8 mouse cellular contexts compared by ENCODE assay signal in genomic region chr12:103389348-103389727, GRCm38 (mm10). TPM values are rescaled to one million over a fixed set of nuclear protein-coding genes. Genes with fewer than 3 reads are reported as not detected.
DNase-seq lines count a peak whose midpoint lies in the region; ATAC-seq lines count a peak whose summit lies in the region.

No protein-coding gene starts in this region.

- H3K4me3 ChIP-seq in kidney, embryonic 16.5 days (ENCODE audit: low read length): peak overlapping the region; percentile 72
- H3K4me3 ChIP-seq in brown adipose tissue, adult 24 weeks (ENCODE audit: insufficient read depth, low read depth, low read length): peak overlapping the region; percentile 84
- H3K4me3 ChIP-seq in hindbrain, embryonic 15.5 days: peak overlapping the region; percentile 73
- peak overlapping the region; percentile 66 for H3K4me3 ChIP-seq in midbrain, embryonic 15.5 days

- no peaks in the 10 kb centered on the region for H3K27me3 ChIP-seq in kidney, embryonic 16.5 days (ENCODE audit: insufficient read depth, low read length)
- no peaks in the 10 kb centered on the region for H3K27me3 ChIP-seq in hindbrain, embryonic 15.5 days
- H3K27me3 ChIP-seq in midbrain, embryonic 15.5 days (replicated peaks): no peaks in the 10 kb centered on the region

- H3K4me1 ChIP-seq in kidney, embryonic 16.5 days (ENCODE audit: insufficient read depth, low read length): peaks cover 5% of the 10 kb centered on the region
- H3K4me1 ChIP-seq in brown adipose tissue, adult 24 weeks (ENCODE audit: control insufficient read depth, insufficient read depth, insufficient read length, low read length): peaks cover 4% of the 10 kb centered on the region; the same call in 1 of the 2 replicates
- peaks cover 19% of the 10 kb centered on the region for H3K4me1 ChIP-seq in hindbrain, embryonic 15.5 days (replicated peaks)
- H3K4me1 ChIP-seq in midbrain, embryonic 15.5 days: peaks cover 12% of the 10 kb centered on the region

- H3K9ac ChIP-seq in kidney, embryonic 16.5 days (replicated peaks; ENCODE audit: low read length): peak overlapping the region; percentile 85
- H3K9ac ChIP-seq in hindbrain, embryonic 15.5 days: peak overlapping the region; percentile 82
- peak overlapping the region; percentile 81 for H3K9ac ChIP-seq in midbrain, embryonic 15.5 days

- H3K4me2 ChIP-seq in kidney, embryonic 16.5 days (replicated peaks; ENCODE audit: low read depth, low read length): peak overlapping the region; percentile 86
- peak overlapping the region; percentile 84 for H3K4me2 ChIP-seq in hindbrain, embryonic 15.5 days
- peak overlapping the region; percentile 68 for H3K4me2 ChIP-seq in midbrain, embryonic 15.5 days

- no peaks in the 10 kb centered on the region for H3K9me3 ChIP-seq in kidney, embryonic 16.5 days (ENCODE audit: low read length)
- H3K9me3 ChIP-seq in hindbrain, embryonic 15.5 days: no peaks in the 10 kb centered on the region
- no peaks in the 10 kb centered on the region for H3K9me3 ChIP-seq in midbrain, embryonic 15.5 days

- H3K36me3 ChIP-seq in kidney, embryonic 16.5 days (ENCODE audit: insufficient read depth, low read length): no peaks in the 10 kb centered on the region
- no peaks in the 10 kb centered on the region for H3K36me3 ChIP-seq in hindbrain, embryonic 15.5 days
- no peaks in the 10 kb centered on the region for H3K36me3 ChIP-seq in midbrain, embryonic 15.5 days (replicated peaks)

- no peak for ATAC-seq in kidney, embryonic 16.5 days (ENCODE audit: low FRiP score, low TSS enrichment)
- ATAC-seq in hindbrain, embryonic 15.5 days (ENCODE audit: low FRiP score, low read depth): no peak
- ATAC-seq in midbrain, embryonic 15.5 days (replicated peaks): 0 out of 2 replicates have a peak, but pooled peaks have one; percentile 2
- no peak for ATAC-seq in granulocyte monocyte progenitor cell, adult 5-6 weeks (replicated peaks; ENCODE audit: poor library complexity, severe bottlenecking)
- no peak for ATAC-seq in activated CD4-positive, CD25-positive, alpha-beta regulatory T cell, adult 4 months

- DNase-seq in kidney, postnatal 36 days: no peak
- DNase-seq in frontal cortex, postnatal 14 days (ENCODE audit: low spot score in 2 of 2): no peak

- H3K27ac ChIP-seq in kidney, embryonic 16.5 days (ENCODE audit: low read length): no peak overlapping the region
- H3K27ac ChIP-seq in brown adipose tissue, adult 24 weeks (replicated peaks; ENCODE audit: low read depth, low read length): no peak overlapping the region
- no peak overlapping the region for H3K27ac ChIP-seq in hindbrain, embryonic 15.5 days (replicated peaks)
- no peak overlapping the region for H3K27ac ChIP-seq in midbrain, embryonic 15.5 days

- 76% methylated on average over 2 of the region's 2 CpGs for whole genome bisulfite sequencing in kidney, embryonic 16.5 days
- 63% methylated on average over 2 of the region's 2 CpGs for WGBS in hindbrain, embryonic 15.5 days
- WGBS in midbrain, embryonic 15.5 days: 46% methylated on average over 2 of the region's 2 CpGs

RNA-seq across cellular contexts. Expression of gene Otub2, which starts 0.9 kb away (rescaled TPM):
- 7.7 and 8.1 TPM in 2 replicates for polyA plus RNA-seq in kidney, embryonic 16.5 days (2015; fragmentation: Nextera tagmentation; extraction: Ambion mirVana)
- polyA plus RNA-seq in brown adipose tissue, adult 24 weeks (2012; ENCODE audit: insufficient read depth, insufficient read length, missing spikeins): 0.75 and 2.2 TPM in 2 replicates
- polyA plus RNA-seq in hindbrain, embryonic 15.5 days (2015; fragmentation: Nextera tagmentation; extraction: Ambion mirVana): 22.5 and 24.0 TPM in 2 replicates
- polyA plus RNA-seq in midbrain, embryonic 15.5 days (2015; fragmentation: Nextera tagmentation; extraction: Ambion mirVana): 23.9 and 28.4 TPM in 2 replicates
- total RNA-seq in granulocyte monocyte progenitor cell, adult 5-6 weeks (2014; fragmentation: Nextera tagmentation): 0.56 and 0.66 TPM in 2 replicates
- 0.67 and 0.78 TPM in 2 replicates for total RNA-seq in granulocyte monocyte progenitor cell, adult 5-6 weeks (2017)
- polyA plus RNA-seq in activated CD4-positive, CD25-positive, alpha-beta regulatory T cell, adult 4 months (2017; shearing (Covaris generic)): 1 to 10 TPM; 1.7 TPM

RNA-seq across cellular contexts. Expression of gene 9330161L09Rik, which starts 18.3 kb away (rescaled TPM):
- polyA plus RNA-seq in kidney, embryonic 16.5 days (2015; fragmentation: Nextera tagmentation; extraction: Ambion mirVana): 0.30 TPM in 1 of 2 replicates, not detected in the other
- polyA plus RNA-seq in brown adipose tissue, adult 24 weeks (2012; ENCODE audit: insufficient read depth, insufficient read length, missing spikeins): 1.2 TPM in 1 of 2 replicates, not detected in the other
- 0.97 and 1.3 TPM in 2 replicates for polyA plus RNA-seq in hindbrain, embryonic 15.5 days (2015; fragmentation: Nextera tagmentation; extraction: Ambion mirVana)
- polyA plus RNA-seq in midbrain, embryonic 15.5 days (2015; fragmentation: Nextera tagmentation; extraction: Ambion mirVana): 1.8 and 2.0 TPM in 2 replicates
- total RNA-seq in granulocyte monocyte progenitor cell, adult 5-6 weeks (2014; fragmentation: Nextera tagmentation): 1.3 and 5.6 TPM in 2 replicates
- total RNA-seq in granulocyte monocyte progenitor cell, adult 5-6 weeks (2017): 0.31 and 0.52 TPM in 2 replicates
- 1 to 10 TPM in 1 of 2 experiments, not detected in 1; 1.1 TPM for polyA plus RNA-seq in activated CD4-positive, CD25-positive, alpha-beta regulatory T cell, adult 4 months (2017; shearing (Covaris generic))

RNA-seq across cellular contexts. Expression of gene Asb2, which starts 33.5 kb away (rescaled TPM):
- polyA plus RNA-seq in kidney, embryonic 16.5 days (2015; fragmentation: Nextera tagmentation; extraction: Ambion mirVana): 1.3 and 4.5 TPM in 2 replicates
- 2.5 and 7.8 TPM in 2 replicates for polyA plus RNA-seq in brown adipose tissue, adult 24 weeks (2012; ENCODE audit: insufficient read depth, insufficient read length, missing spikeins)
- 1.0 and 1.2 TPM in 2 replicates for polyA plus RNA-seq in hindbrain, embryonic 15.5 days (2015; fragmentation: Nextera tagmentation; extraction: Ambion mirVana)
- polyA plus RNA-seq in midbrain, embryonic 15.5 days (2015; fragmentation: Nextera tagmentation; extraction: Ambion mirVana): 0.81 and 1.1 TPM in 2 replicates
- not detected in 2 replicates for total RNA-seq in granulocyte monocyte progenitor cell, adult 5-6 weeks (2014; fragmentation: Nextera tagmentation)
- 0.41 TPM in 1 of 2 replicates, not detected in the other for total RNA-seq in granulocyte monocyte progenitor cell, adult 5-6 weeks (2017)
- 10 to 100 TPM; 14.2 to 37.7 TPM for polyA plus RNA-seq in activated CD4-positive, CD25-positive, alpha-beta regulatory T cell, adult 4 months (2017; shearing (Covaris generic))

RNA-seq across cellular contexts. Expression of gene Ddx24, which starts 36.3 kb away (rescaled TPM):
- polyA plus RNA-seq in kidney, embryonic 16.5 days (2015; fragmentation: Nextera tagmentation; extraction: Ambion mirVana): 74.6 and 92.1 TPM in 2 replicates
- polyA plus RNA-seq in brown adipose tissue, adult 24 weeks (2012; ENCODE audit: insufficient read depth, insufficient read length, missing spikeins): 47.9 and 50.2 TPM in 2 replicates
- 158 and 171 TPM in 2 replicates for polyA plus RNA-seq in hindbrain, embryonic 15.5 days (2015; fragmentation: Nextera tagmentation; extraction: Ambion mirVana)
- 138 and 139 TPM in 2 replicates for polyA plus RNA-seq in midbrain, embryonic 15.5 days (2015; fragmentation: Nextera tagmentation; extraction: Ambion mirVana)
- total RNA-seq in granulocyte monocyte progenitor cell, adult 5-6 weeks (2014; fragmentation: Nextera tagmentation): 54.0 and 66.7 TPM in 2 replicates
- 91.4 and 103 TPM in 2 replicates for total RNA-seq in granulocyte monocyte progenitor cell, adult 5-6 weeks (2017)
- polyA plus RNA-seq in activated CD4-positive, CD25-positive, alpha-beta regulatory T cell, adult 4 months (2017; shearing (Covaris generic)): 100 to 1,000 TPM; 193 to 282 TPM

RNA-seq across cellular contexts. Expression of gene Ifi27, which starts 44.7 kb away (rescaled TPM):
- 32.8 and 39.5 TPM in 2 replicates for polyA plus RNA-seq in kidney, embryonic 16.5 days (2015; fragmentation: Nextera tagmentation; extraction: Ambion mirVana)
- polyA plus RNA-seq in brown adipose tissue, adult 24 weeks (2012; ENCODE audit: insufficient read depth, insufficient read length, missing spikeins): 2,121 and 2,899 TPM in 2 replicates
- 14.4 and 18.4 TPM in 2 replicates for polyA plus RNA-seq in hindbrain, embryonic 15.5 days (2015; fragmentation: Nextera tagmentation; extraction: Ambion mirVana)
- 15.1 and 15.4 TPM in 2 replicates for polyA plus RNA-seq in midbrain, embryonic 15.5 days (2015; fragmentation: Nextera tagmentation; extraction: Ambion mirVana)
- 57.2 and 75.3 TPM in 2 replicates for total RNA-seq in granulocyte monocyte progenitor cell, adult 5-6 weeks (2014; fragmentation: Nextera tagmentation)
- 24.0 and 53.0 TPM in 2 replicates for total RNA-seq in granulocyte monocyte progenitor cell, adult 5-6 weeks (2017)
- polyA plus RNA-seq in activated CD4-positive, CD25-positive, alpha-beta regulatory T cell, adult 4 months (2017; shearing (Covaris generic)): 100 to 1,000 TPM; 252 to 334 TPM
